Mouse (Mus musculus) cortical plate, adult 2 months (tissue): ENCODE measurements around the gene Ten1. TPM values are rescaled to one million over a fixed set of nuclear protein-coding genes. Genes with fewer than 3 reads are reported as not detected.

Source experiments
- H3K27ac ChIP-seq: fragments of 200-500 bp; 2 replicates; pipeline ENCODE4 v1.5.1; 2012; ENCODE audit warnings: low read length, control low read depth, inconsistent platforms; ENCODE audit not compliant: insufficient read depth
- H3K4me1 ChIP-seq: fragments of 200-500 bp; 2 replicates; pipeline ENCODE4 v1.6.1; 2011; ENCODE audit warnings: low read length; ENCODE audit not compliant: control insufficient read depth, insufficient read depth
- H3K4me3 ChIP-seq: fragments of 200-500 bp; 2 replicates; pipeline ENCODE4 v1.5.1; 2011; ENCODE audit warnings: mild to moderate bottlenecking, low read length, control low read depth; ENCODE audit not compliant: insufficient read depth
- CTCF ChIP-seq: fragments of 200-500 bp; IDR thresholded peaks from 2 replicates; pipeline ENCODE4 v1.5.1; 2011; ENCODE audit warnings: mild to moderate bottlenecking, control low read depth, low read length; ENCODE audit not compliant: insufficient read depth; ENCODE audit errors: extremely low read depth
- POLR2A ChIP-seq: fragments of 200-500 bp; IDR thresholded peaks from 2 replicates; pipeline ENCODE4 v1.6.1; 2011; ENCODE audit warnings: mild to moderate bottlenecking, low read length, control low read depth; ENCODE audit not compliant: insufficient read depth; ENCODE audit errors: extremely low read depth
- polyA plus RNA-seq: library from polyadenylated mRNA; depleted of rRNA; stranded (reverse); fragments of >200 nt; gene quantifications from 2 replicates; pipeline ENCODE4 v1.2.3, GENCODE M21; 2012

The Ten1 gene
- polyA plus RNA-seq, 1 experiment = 56.1 TPM

GRCm38 (mm10) chr11:116195252-116195651, 3.4 kb upstream of the Ten1 start:
- TF ChIP-seq CTCF = 0 out of 2 replicates have a peak, but pooled peaks have one; percentile 15
- no peak for TF ChIP-seq POLR2A
- Histone ChIP-seq H3K27ac (no peak overlapping the region), H3K4me1 (peaks cover 5% of the 10 kb centered on the region), H3K4me3 (no peak overlapping the region)

GRCm38 (mm10) chr11:116196336-116196735, 2.3 kb upstream of the Ten1 start:
- TF ChIP-seq POLR2A (no peak), CTCF (no peak)
- Histone ChIP-seq H3K27ac (no peak overlapping the region), H3K4me3 (no peak overlapping the region), H3K4me1 (peaks cover 5% of the 10 kb centered on the region)

DNA sequence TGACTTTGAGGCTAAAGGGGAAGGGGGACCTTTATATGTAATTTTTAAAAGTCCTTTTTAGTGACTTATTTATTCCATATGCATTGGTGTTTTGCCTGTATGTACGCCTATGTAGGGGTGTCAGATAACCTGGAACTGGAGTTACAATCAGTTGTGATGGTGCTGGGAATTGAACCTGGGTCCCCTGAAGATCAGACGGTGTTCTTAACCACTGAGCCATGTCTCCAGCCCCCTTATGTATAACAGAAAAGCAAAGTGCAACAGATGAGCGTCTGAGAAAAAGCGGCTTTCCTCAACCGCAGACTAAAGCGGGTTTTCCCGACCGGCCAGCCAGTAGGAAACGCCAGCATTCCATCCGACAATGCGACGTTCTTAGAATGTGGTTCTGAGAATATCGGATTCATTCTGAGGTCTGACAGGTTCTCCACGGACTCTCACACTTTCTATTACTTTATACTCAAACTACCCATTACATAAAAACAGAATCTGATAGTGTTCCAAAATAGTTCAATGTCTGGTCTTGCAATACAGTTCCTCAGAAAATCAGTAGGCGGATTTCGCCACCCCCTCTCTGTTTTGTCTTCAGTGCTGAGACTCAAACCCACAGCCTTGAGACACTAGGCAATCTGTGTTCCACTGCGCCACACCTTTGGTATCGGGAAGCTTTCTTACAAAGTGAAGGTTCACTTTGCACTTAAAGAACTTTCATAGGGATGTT, 1.6 kb upstream of the Ten1 start:
- Histone ChIP-seq H3K4me1 (peaks cover 5% of the 10 kb centered on the region), H3K4me3 (peak overlapping the region; percentile 98; the same call in 1 of the 2 replicates), H3K27ac (no peak overlapping the region)
- TF ChIP-seq POLR2A (no peak), CTCF (no peak)

GRCm38 (mm10) chr11:116197584-116197906, 1.1 kb upstream of the Ten1 start:
- H3K27ac ChIP-seq = no peak overlapping the region
- TF ChIP-seq CTCF = no peak
- no peak for TF ChIP-seq POLR2A
- peaks cover 5% of the 10 kb centered on the region for H3K4me1 ChIP-seq
- peak overlapping the region; percentile 98; the same call in 1 of the 2 replicates for H3K4me3 ChIP-seq

GRCm38 (mm10) chr11:116198132-116198531, 523 bp upstream of the Ten1 start:
- TF ChIP-seq CTCF (no peak), POLR2A (no peak)
- Histone ChIP-seq H3K4me1 (peaks cover 5% of the 10 kb centered on the region), H3K27ac (peak overlapping the region; percentile 90), H3K4me3 (peak overlapping the region; percentile 98)

- Histone ChIP-seq H3K27ac (no peak overlapping the region), H3K4me3 (no peak overlapping the region), H3K4me1 (peaks cover 2% of the 10 kb centered on the region; the same call in 1 of the 2 replicates)
- TF ChIP-seq POLR2A = no peak
- no peak for TF ChIP-seq CTCF
These were observed 2.5 kb downstream of the Ten1 start for GRCm38 (mm10) chr11:116201151-116201550.

- H3K4me3 ChIP-seq = no peak overlapping the region
- TF ChIP-seq CTCF = no peak
- no peak for TF ChIP-seq POLR2A
- H3K27ac ChIP-seq = no peak overlapping the region
- peaks cover 2% of the 10 kb centered on the region; the same call in 1 of the 2 replicates for H3K4me1 ChIP-seq
These were observed 4.5 kb downstream of the Ten1 start for GRCm38 (mm10) chr11:116203150-116203549.

DNA sequence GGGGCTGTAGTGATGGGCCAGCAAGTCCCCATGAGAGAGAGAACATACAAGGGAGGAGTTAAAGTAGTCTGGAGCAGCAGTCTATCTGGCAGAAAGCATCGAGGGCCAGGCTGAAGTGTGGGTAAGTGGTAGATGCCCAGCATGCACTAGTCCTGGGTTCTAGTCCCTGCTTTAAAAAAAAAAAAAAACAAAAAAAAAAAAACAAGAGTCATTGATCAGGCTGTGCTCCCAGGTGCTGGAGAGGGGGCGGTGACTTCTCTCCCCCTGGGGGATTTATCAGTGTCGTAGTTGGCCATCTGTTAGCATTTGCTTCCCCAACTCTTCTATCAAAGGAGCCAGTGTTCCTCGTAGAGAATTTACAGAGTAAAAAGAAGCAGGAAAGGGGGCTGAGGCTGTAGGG, 8.0 kb downstream of the Ten1 start:
- TF ChIP-seq POLR2A (no peak), CTCF (no peak)
- Histone ChIP-seq H3K4me1 (no peaks in the 10 kb centered on the region), H3K4me3 (no peak overlapping the region), H3K27ac (no peak overlapping the region)

GRCm38 (mm10) chr11:116208660-116209059, 10.0 kb downstream of the Ten1 start:
- H3K4me3 ChIP-seq = no peak overlapping the region
- H3K27ac ChIP-seq = no peak overlapping the region
- TF ChIP-seq CTCF = no peak
- no peak for TF ChIP-seq POLR2A
- no peaks in the 10 kb centered on the region for H3K4me1 ChIP-seq

- TF ChIP-seq CTCF = no peak
- TF ChIP-seq POLR2A = no peak
- Histone ChIP-seq H3K4me3 (no peak overlapping the region), H3K27ac (no peak overlapping the region), H3K4me1 (no peaks in the 10 kb centered on the region)
These were observed 10.6 kb downstream of the Ten1 start for GRCm38 (mm10) chr11:116209257-116209656.
